Mouse (Mus musculus) MEL (cell line): ENCODE results near the gene Myoc. TPM values are rescaled to one million over a fixed set of nuclear protein-coding genes. Genes with fewer than 3 reads are reported as not detected.
A peak's percentile ranks its signal among the peaks of the same experiment; 100 is the strongest.

Experiments
- DNase-seq: peaks from one replicate; pipeline ENCODE4 v3.0.0; 2011; ENCODE audit warnings: low read depth, low spot score
- H3K27ac ChIP-seq: 2 replicates; pipeline ENCODE4 v1.5.1; 2012; ENCODE audit warnings: low read depth, mild to moderate bottlenecking, control low read depth, low read length, moderate library complexity; ENCODE audit not compliant: control insufficient read depth
- H3K27me3 ChIP-seq, 2 experiments: fragments of 150-350 bp in 1 of 2; sonication (generic) in 1 of 2; 2 replicates each; pipeline ENCODE4 v1.6.1; 2012; ENCODE audit warnings: low read length in 2 of 2, mild to moderate bottlenecking in 2 of 2, improper control_type of control experiment in 1 of 2, moderate library complexity in 1 of 2; ENCODE audit not compliant: insufficient read depth in 2 of 2, control insufficient read depth in 1 of 2
- H3K36me3 ChIP-seq, 2 experiments: 2 replicates each; pipeline ENCODE4 v1.6.1; 2012 to 2014; ENCODE audit warnings: low read length in 2 of 2, improper control_type of control experiment in 1 of 2, inconsistent platforms in 1 of 2, mild to moderate bottlenecking in 1 of 2; ENCODE audit not compliant: insufficient read depth in 2 of 2, control insufficient read depth in 1 of 2
- H3K4me1 ChIP-seq, 2 experiments: fragments of 150-350 bp in 1 of 2; sonication (generic) in 1 of 2; 2 replicates each; pipeline ENCODE4 v1.6.1; 2012; ENCODE audit warnings: low read length in 2 of 2, improper control_type of control experiment in 1 of 2, mild to moderate bottlenecking in 1 of 2; ENCODE audit not compliant: insufficient read depth in 2 of 2, control insufficient read depth in 1 of 2
- H3K4me3 ChIP-seq, 2 experiments: fragments of 150-350 bp in 1 of 2; sonication (generic) in 1 of 2; 2 replicates each; pipeline ENCODE4 v1.5.1; 2012; ENCODE audit warnings: low read depth in 2 of 2, low read length in 2 of 2, mild to moderate bottlenecking in 2 of 2, moderate library complexity in 2 of 2, control low read depth in 1 of 2, improper control_type of control experiment in 1 of 2; ENCODE audit not compliant: control insufficient read depth in 1 of 2, insufficient read depth in 1 of 2
- H3K79me2 ChIP-seq: 2 replicates; pipeline ENCODE4 v1.6.1; 2012; ENCODE audit warnings: mild to moderate bottlenecking, low read length, moderate library complexity; ENCODE audit not compliant: control insufficient read depth, poor library complexity, insufficient read depth
- H3K9ac ChIP-seq: 2 replicates; pipeline ENCODE4 v1.6.1; 2012; ENCODE audit warnings: low read depth, mild to moderate bottlenecking, control low read depth, low read length, moderate library complexity; ENCODE audit not compliant: control insufficient read depth, poor library complexity, severe bottlenecking
- H3K9me3 ChIP-seq: fragments of 150-350 bp; sonication (generic); replicated peaks from 2 replicates; pipeline ENCODE4 v1.6.1; 2012; ENCODE audit warnings: mild to moderate bottlenecking, low read length, improper control_type of control experiment, moderate library complexity; ENCODE audit not compliant: insufficient read depth
- BHLHE40 ChIP-seq: IDR thresholded peaks from 2 replicates; pipeline ENCODE4 v1.6.1; 2012; ENCODE audit warnings: low read depth, mild to moderate bottlenecking, inconsistent platforms, low read length, improper control_type of control experiment, borderline replicate concordance
- CHD1 ChIP-seq: IDR thresholded peaks from 2 replicates; pipeline ENCODE4 v1.6.1; 2012; ENCODE audit warnings: low read depth, mild to moderate bottlenecking, inconsistent platforms, low read length, improper control_type of control experiment
- CHD2 ChIP-seq: IDR thresholded peaks from 2 replicates; pipeline ENCODE4 v1.6.1; 2011; ENCODE audit warnings: low read length, improper control_type of control experiment
- CTCF ChIP-seq, 3 experiments: IDR thresholded peaks in 2 of 3; conservative IDR thresholded peaks in 1 of 3; 2 replicates each; pipeline ENCODE4 v1.5.1; 2011 to 2012; ENCODE audit warnings: low read length in 3 of 3, low read depth in 2 of 3, mild to moderate bottlenecking in 2 of 3, improper control_type of control experiment in 1 of 3, inconsistent platforms in 1 of 3, mixed read lengths in 1 of 3, moderate library complexity in 1 of 3; ENCODE audit not compliant: control insufficient read depth in 1 of 3, insufficient read depth in 1 of 3, poor library complexity in 1 of 3, severe bottlenecking in 1 of 3
- E2F4 ChIP-seq: IDR thresholded peaks from 2 replicates; pipeline ENCODE4 v1.6.1; 2011; ENCODE audit warnings: low read depth, low read length, improper control_type of control experiment, borderline replicate concordance
- ELF1 ChIP-seq: IDR thresholded peaks from 2 replicates; pipeline ENCODE4 v1.6.1; 2014; ENCODE audit warnings: low read depth, mild to moderate bottlenecking, inconsistent platforms, low read length, improper control_type of control experiment, moderate library complexity
- EP300 ChIP-seq, 2 experiments: IDR thresholded peaks; 2 replicates each; pipeline ENCODE4 v1.6.1; 2011; ENCODE audit warnings: improper control_type of control experiment in 2 of 2, low read length in 2 of 2, low read depth in 1 of 2, mild to moderate bottlenecking in 1 of 2
- ETS1 ChIP-seq: IDR thresholded peaks from 2 replicates; pipeline ENCODE4 v1.6.1; 2012; ENCODE audit warnings: low read depth, mild to moderate bottlenecking, inconsistent platforms, low read length, improper control_type of control experiment, moderate library complexity
- GATA1 ChIP-seq: IDR thresholded peaks from 2 replicates; pipeline ENCODE4 v1.6.1; 2011; ENCODE audit warnings: low read depth, low read length, improper control_type of control experiment
- KAT2A ChIP-seq: conservative IDR thresholded peaks from 2 replicates; pipeline ENCODE4 v1.6.1; 2012; ENCODE audit warnings: low read depth, low read length, improper control_type of control experiment, inconsistent platforms
- MAFK ChIP-seq: IDR thresholded peaks from 2 replicates; pipeline ENCODE4 v1.6.1; 2011; ENCODE audit warnings: low read depth, mild to moderate bottlenecking, low read length, improper control_type of control experiment, borderline replicate concordance
- MXI1 ChIP-seq: IDR thresholded peaks from 2 replicates; pipeline ENCODE4 v1.6.1; 2011; ENCODE audit warnings: mild to moderate bottlenecking, low read depth, low read length, improper control_type of control experiment
- MYB ChIP-seq: IDR thresholded peaks from 2 replicates; pipeline ENCODE4 v1.6.1; 2011; ENCODE audit warnings: mild to moderate bottlenecking, low read depth, low read length, improper control_type of control experiment
- NELFE ChIP-seq: IDR thresholded peaks from 2 replicates; pipeline ENCODE4 v1.6.1; 2011; ENCODE audit warnings: low read depth, low read length, improper control_type of control experiment
- NRF1 ChIP-seq: IDR thresholded peaks from 2 replicates; pipeline ENCODE4 v1.6.1; 2014; ENCODE audit warnings: low read depth, mild to moderate bottlenecking, inconsistent platforms, low read length, improper control_type of control experiment, moderate library complexity; ENCODE audit not compliant: poor library complexity, insufficient read depth, severe bottlenecking
- POLR2A ChIP-seq, 2 experiments: IDR thresholded peaks; 2 replicates each; pipeline ENCODE4 v1.6.1; 2011 to 2012; ENCODE audit warnings: low read length in 2 of 2, mild to moderate bottlenecking in 2 of 2, control low read depth in 1 of 2, improper control_type of control experiment in 1 of 2, low read depth in 1 of 2, moderate library complexity in 1 of 2; ENCODE audit not compliant: control insufficient read depth in 1 of 2, insufficient read depth in 1 of 2, poor library complexity in 1 of 2
- POLR2AphosphoS5 ChIP-seq: IDR thresholded peaks from 2 replicates; pipeline ENCODE4 v1.6.1; 2012; ENCODE audit warnings: low read depth, borderline replicate concordance, mild to moderate bottlenecking, inconsistent platforms, low read length, moderate library complexity, mixed read lengths
- RCOR1 ChIP-seq: IDR thresholded peaks from 2 replicates; pipeline ENCODE4 v1.6.1; 2012; ENCODE audit warnings: low read depth, mild to moderate bottlenecking, inconsistent platforms, low read length, improper control_type of control experiment
- SMC3 ChIP-seq: IDR thresholded peaks from 2 replicates; pipeline ENCODE4 v1.6.1; 2011; ENCODE audit warnings: low read depth, low read length, improper control_type of control experiment
- TAL1 ChIP-seq: IDR thresholded peaks from 2 replicates; pipeline ENCODE4 v1.6.1; 2012; ENCODE audit warnings: mild to moderate bottlenecking, inconsistent platforms, low read length, moderate library complexity, mixed read lengths
- TCF12 ChIP-seq: IDR thresholded peaks from 2 replicates; pipeline ENCODE4 v1.6.1; 2014; ENCODE audit warnings: low read depth, mild to moderate bottlenecking, inconsistent platforms, low read length, improper control_type of control experiment, moderate library complexity
- USF1 ChIP-seq: IDR thresholded peaks from 2 replicates; pipeline ENCODE4 v1.6.1; 2014; ENCODE audit warnings: low read depth, mild to moderate bottlenecking, inconsistent platforms, low read length, improper control_type of control experiment, moderate library complexity
- USF2 ChIP-seq, 2 experiments: IDR thresholded peaks; 2 replicates each; pipeline ENCODE4 v1.6.1; 2011 to 2012; ENCODE audit warnings: improper control_type of control experiment in 2 of 2, low read length in 2 of 2, borderline replicate concordance in 1 of 2, inconsistent platforms in 1 of 2, low read depth in 1 of 2, mild to moderate bottlenecking in 1 of 2; ENCODE audit not compliant: insufficient read depth in 1 of 2
- ZC3H11A ChIP-seq: IDR thresholded peaks from 2 replicates; pipeline ENCODE4 v1.6.1; 2012; ENCODE audit warnings: low read depth, mild to moderate bottlenecking, inconsistent platforms, low read length, improper control_type of control experiment
- ZKSCAN1 ChIP-seq: IDR thresholded peaks from 2 replicates; pipeline ENCODE4 v1.6.1; 2012; ENCODE audit warnings: low read depth, mild to moderate bottlenecking, inconsistent platforms, low read length, improper control_type of control experiment, moderate library complexity
- polyA plus RNA-seq, 2 experiments: library from polyadenylated mRNA; stranded (reverse) in 1 of 2; unstranded in 1 of 2; fragments of >175 nt in 1 of 2; fragments of >200 nt in 1 of 2; gene quantifications; 2 replicates each; pipeline versions ENCODE4 v1.2.1 to v1.2.4; 2012; ENCODE audit warnings: low replicate concordance in 2 of 2, low read depth in 1 of 2; ENCODE audit not compliant: insufficient read length in 2 of 2, insufficient read depth in 1 of 2, missing spikeins in 1 of 2
- total RNA-seq: library from RNA; depleted of rRNA; stranded (reverse); fragments of 300-350 nt; gene quantifications from 2 replicates; pipeline ENCODE4 v1.2.3, GENCODE M21; 2012

Myoc gene
- total and polyA plus RNA-seq, 3 experiments, result not detected

- TF ChIP-seq TAL1, result no peak
- no peak for TF ChIP-seq POLR2A (IDR thresholded peaks at IDR 0.05; ENCODE audit: control insufficient read depth in 1 of 2, insufficient read depth in 1 of 2, low read depth in 1 of 2, low read length in 2 of 2, poor library complexity in 1 of 2)
Observed at GRCm38 (mm10) chr1:162658119-162658518, 19.2 kb downstream of the Myoc start, which contains the start of gene Myocos (continued).

- peaks cover 0 to 11% of the 10 kb centered on the region in 2 experiments; a peak in 3 of 4 replicates for H3K4me1 ChIP-seq
- DNase-seq, result peak; percentile 51
- TF ChIP-seq TAL1, result peak; percentile 68
- TF ChIP-seq MYB, result no peak
- peak in 1 of 2 experiments; percentile 21; a peak in 1 of 4 replicates for TF ChIP-seq EP300 (IDR thresholded peaks at IDR 0.05; ENCODE audit: low read depth in 1 of 2, low read length in 2 of 2)
- no peak for TF ChIP-seq MAFK
- TF ChIP-seq GATA1, result peak; percentile 22; the same call in 1 of the 2 replicates
- no peak for TF ChIP-seq ZKSCAN1
- TF ChIP-seq TCF12, result peak; percentile 59
- 0 out of 2 replicates have a peak, but pooled peaks have one; percentile 30 for TF ChIP-seq MXI1
- peak; percentile 86 for TF ChIP-seq ETS1
- H3K79me2 ChIP-seq, result no peaks in the 10 kb centered on the region
- no peak overlapping the region for H3K4me3 ChIP-seq
- H3K9ac ChIP-seq, result no peak overlapping the region
- peaks cover 0 to 7% of the 10 kb centered on the region in 2 experiments; a peak in 2 of 4 replicates for H3K36me3 ChIP-seq
- no peak overlapping the region for H3K27ac ChIP-seq
- H3K9me3 ChIP-seq, result no peaks in the 10 kb centered on the region
- no peaks in the 10 kb centered on the region for H3K27me3 ChIP-seq
Observed at GRCm38 (mm10) chr1:162660276-162660860, 21.4 kb downstream of the Myoc start.

- Histone ChIP-seq H3K79me2 (no peaks in the 10 kb centered on the region), H3K4me3 (no peak overlapping the region), H3K9me3 (no peaks in the 10 kb centered on the region), H3K27ac (no peak overlapping the region), H3K27me3 (no peaks in the 10 kb centered on the region), H3K9ac (no peak overlapping the region), H3K4me1 (peaks cover 0 to 8% of the 10 kb centered on the region in 2 experiments; a peak in 3 of 4 replicates), H3K36me3 (peaks cover 0 to 3% of the 10 kb centered on the region in 2 experiments; a peak in 2 of 4 replicates)
- DNase-seq, result peak; percentile 83
- TF ChIP-seq NRF1, result no peak
- no peak for TF ChIP-seq TCF12
- TF ChIP-seq MYB, result no peak
- TF ChIP-seq KAT2A, result no peak
- TF ChIP-seq E2F4, result no peak
- TF ChIP-seq MAFK, result no peak
- TF ChIP-seq MXI1, result no peak
- TF ChIP-seq USF2 (IDR thresholded peaks at IDR 0.05; ENCODE audit: borderline replicate concordance in 1 of 2, insufficient read depth in 1 of 2, low read depth in 1 of 2, low read length in 2 of 2), result no peak
- TF ChIP-seq BHLHE40, result no peak
- TF ChIP-seq EP300 (IDR thresholded peaks at IDR 0.05; ENCODE audit: low read depth in 1 of 2, low read length in 2 of 2), result no peak
- no peak for TF ChIP-seq POLR2A (IDR thresholded peaks at IDR 0.05; ENCODE audit: control insufficient read depth in 1 of 2, insufficient read depth in 1 of 2, low read depth in 1 of 2, low read length in 2 of 2, poor library complexity in 1 of 2)
- no peak for TF ChIP-seq NELFE
- TF ChIP-seq ELF1, result no peak
- no peak for TF ChIP-seq GATA1
- no peak for TF ChIP-seq RCOR1
- TF ChIP-seq ETS1, result no peak
- peak; percentile 78 for TF ChIP-seq ZC3H11A
- no peak for TF ChIP-seq CHD1
- TF ChIP-seq CHD2, result no peak
- peak; percentile 85 for TF ChIP-seq SMC3
- TF ChIP-seq POLR2AphosphoS5, result no peak
- no peak for TF ChIP-seq ZKSCAN1
- no peak for TF ChIP-seq USF1
- TF ChIP-seq TAL1, result no peak
- peak; percentile 75 to 85 (median 76) for TF ChIP-seq CTCF (IDR thresholded peaks at IDR 0.05 in 2 of 3, conservative IDR thresholded peaks at IDR 0.05 in 1 of 3; ENCODE audit: control insufficient read depth in 1 of 3, insufficient read depth in 1 of 3, low read depth in 2 of 3, low read length in 3 of 3, poor library complexity in 1 of 3, severe bottlenecking in 1 of 3)
Observed at GRCm38 (mm10) chr1:162664826-162665475, 26.0 kb downstream of the Myoc start.
